Mouse (Mus musculus): ENCODE measurements around the gene Ly6g.
"Not testable (repeated sequence)": the region's sequence is repeated elsewhere in the genome, so short reads cannot be mapped to it uniquely, and the experiment has no call there.

Gene Ly6g

DNA sequence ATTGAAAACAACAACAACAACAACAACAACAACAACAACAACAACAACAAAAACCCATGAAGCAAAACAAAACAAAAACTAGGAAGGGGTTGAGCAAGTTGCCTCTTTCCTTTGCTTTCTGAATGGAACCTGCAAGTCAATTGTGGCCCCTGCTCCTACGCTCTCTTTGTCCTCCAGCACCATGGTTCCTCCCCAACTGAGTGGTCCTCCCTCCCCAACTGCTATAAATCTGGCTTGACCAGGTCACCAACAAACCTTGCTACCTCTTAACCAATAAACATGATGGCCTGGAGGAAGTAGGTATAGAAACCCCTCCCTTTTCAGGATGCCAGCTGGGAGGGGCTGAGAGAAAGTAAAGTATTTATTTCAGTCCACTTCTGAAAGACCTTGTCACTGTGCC is at the start of gene Ly6g:
Ly6g (plus strand) TSS at position 301 of the 400 bp plus-strand sequence.
- DNase-seq: no peak

DNA sequence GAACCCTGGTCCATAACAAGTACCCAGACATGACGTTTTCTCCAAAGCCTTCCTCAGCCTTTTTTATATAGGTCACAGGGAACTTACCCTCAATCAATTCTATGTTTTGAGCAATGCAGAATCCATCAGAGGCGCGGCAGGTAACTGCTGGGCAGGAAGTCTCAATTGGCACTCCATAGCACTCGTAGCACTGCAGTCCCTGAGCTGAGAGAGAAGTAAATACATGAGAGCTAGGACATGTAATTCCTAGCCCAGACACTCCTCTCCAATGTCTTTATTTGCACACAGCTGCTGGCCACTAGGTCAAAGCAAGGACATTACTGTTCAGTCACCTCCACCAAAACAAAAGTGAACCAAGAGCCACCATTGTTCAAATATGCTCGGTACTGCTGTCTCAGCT is 44.6 kb upstream of the Ly6g start:
- DNase-seq: not testable (repeated sequence)

DNA sequence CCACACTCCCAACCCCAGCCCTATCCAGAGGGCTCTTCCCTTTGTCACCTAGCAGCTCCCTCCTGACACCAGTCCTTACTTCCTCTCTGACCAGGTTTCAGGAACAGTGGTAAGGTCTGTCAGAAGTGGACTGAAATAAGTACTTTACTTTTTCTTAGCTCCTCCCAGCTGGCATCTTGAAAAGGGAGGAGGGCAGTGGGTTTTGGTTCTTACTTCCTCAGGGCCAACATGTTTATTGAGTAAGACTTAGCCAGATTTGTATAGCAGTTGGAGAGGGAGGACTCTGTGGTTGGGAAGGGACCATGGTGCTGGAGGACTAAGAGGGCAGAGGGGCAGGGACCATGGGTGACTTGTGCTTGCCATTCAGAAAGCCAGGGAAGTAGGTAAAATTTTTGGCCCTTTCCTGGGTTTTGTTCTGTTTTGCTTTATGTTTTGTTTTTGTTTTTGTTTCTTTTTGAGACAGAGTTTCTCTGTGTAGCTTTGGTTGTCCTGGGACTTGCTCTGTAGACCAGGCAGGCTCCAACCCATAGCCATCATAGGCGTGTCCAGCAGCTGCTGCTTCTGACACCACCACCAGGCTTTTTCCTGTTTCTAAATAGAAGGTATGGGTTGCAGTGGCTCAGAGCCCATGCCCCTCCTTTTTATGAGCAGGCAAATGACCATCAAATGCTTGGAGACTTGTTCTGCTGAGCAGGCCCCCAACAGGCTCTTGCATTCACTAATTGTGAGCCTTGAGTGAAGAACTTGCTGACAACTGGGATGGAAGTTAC is 43.0 kb upstream of the Ly6g start, which contains the start of gene Ly6c2:
Ly6c2 (minus strand) TSS at position 110 of the 770 bp plus-strand sequence.
- not testable (repeated sequence) for DNase-seq

DNA sequence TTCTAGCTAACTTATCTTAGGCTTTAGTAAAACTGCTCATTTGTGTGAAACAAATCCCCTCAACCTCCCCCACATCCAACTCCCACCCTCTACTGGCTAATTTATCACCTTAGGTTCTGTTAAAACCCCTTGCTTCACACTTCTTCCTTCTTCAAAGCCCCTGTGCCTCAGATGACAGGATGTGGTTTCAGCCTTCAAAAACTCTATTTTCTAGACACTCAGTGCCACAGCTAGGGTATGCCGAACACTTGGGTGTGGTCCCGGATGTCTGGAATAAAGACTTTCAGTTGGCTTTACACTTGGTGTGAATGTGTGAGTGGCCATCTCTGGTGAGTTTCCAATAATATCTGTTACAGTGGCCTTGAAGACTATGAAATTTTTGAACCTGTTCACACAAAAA is 38.5 kb upstream of the Ly6g start:
- no peak for DNase-seq

DNA sequence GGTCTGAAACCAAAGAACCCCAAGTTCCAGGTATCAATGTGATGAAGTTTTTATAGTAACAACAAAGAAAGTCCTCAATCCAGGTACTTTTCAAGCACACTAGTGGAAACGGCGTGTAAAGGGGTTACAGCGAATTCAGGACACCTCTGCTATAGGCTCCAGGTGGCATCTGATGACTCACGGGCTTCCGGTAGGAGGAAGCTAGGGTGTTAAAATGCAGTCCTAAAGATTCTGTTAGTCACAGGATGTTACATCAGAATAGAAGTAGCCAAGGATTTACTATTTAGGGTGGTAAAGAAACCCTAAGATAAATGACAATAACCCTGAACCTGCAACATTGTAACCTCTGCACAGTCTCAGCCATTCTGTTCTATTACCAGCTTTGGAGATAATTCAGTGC is 37.6 kb upstream of the Ly6g start:
- DNase-seq: not testable (repeated sequence)

DNA sequence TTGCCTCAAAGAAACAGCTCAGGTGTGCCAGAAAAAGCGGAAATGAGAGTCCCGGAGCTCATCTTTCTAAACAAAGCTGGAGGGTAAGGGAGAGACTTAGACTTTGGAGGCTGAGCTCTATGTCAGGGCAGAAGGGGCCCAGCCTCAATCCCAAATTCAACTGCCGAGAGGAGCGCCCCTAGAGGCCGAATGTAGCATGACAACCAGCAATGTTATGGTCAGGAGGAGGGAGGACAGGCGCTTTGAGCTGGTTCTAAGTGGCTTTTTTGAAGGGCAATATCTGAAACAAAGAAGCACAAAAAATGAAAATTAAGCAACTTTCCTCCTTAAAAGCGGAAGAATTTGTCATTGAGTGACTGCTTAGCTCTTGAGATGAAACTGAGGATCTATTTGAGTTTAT is 36.3 kb upstream of the Ly6g start:
- not testable (repeated sequence) for DNase-seq

DNA sequence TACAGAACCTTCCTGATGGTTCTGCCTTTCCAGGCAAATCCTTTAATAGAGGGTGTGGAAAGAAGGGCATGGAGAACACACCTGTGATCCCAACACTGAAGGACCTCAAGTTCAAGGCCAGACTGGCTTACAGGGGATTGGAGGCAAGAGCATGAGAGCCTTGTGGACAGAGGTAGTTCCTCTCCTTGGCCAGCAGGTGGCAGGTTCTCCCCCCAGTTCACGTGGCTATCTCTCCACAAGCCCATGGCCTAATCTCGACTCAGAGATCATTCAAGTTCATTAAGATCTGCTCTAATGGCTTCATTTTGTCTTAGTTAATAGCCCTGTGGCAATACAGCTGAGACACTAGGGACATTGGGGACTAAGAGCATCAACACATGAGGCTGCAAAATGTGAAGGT is 35.0 kb upstream of the Ly6g start:
- DNase-seq: no peak

DNA sequence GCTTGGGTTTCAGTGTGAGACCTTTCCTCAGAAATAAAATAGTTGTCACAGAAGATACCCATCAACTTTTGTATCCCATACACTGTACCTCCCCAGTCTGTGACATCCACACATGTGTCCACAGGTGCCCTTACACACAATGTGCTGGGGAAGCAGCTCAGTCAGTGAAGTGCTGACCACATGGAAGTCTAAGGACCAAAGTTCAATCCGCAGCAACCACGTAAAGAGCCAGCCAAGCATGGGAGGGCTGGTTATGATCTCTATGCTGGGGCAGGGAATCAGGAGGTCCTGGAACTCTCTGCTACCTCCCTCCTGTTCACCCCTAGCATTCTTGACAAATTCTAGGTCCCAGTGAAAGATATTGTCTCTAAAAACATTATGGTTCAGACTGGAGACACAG is 22.7 kb upstream of the Ly6g start:
- DNase-seq: not testable (repeated sequence)

DNA sequence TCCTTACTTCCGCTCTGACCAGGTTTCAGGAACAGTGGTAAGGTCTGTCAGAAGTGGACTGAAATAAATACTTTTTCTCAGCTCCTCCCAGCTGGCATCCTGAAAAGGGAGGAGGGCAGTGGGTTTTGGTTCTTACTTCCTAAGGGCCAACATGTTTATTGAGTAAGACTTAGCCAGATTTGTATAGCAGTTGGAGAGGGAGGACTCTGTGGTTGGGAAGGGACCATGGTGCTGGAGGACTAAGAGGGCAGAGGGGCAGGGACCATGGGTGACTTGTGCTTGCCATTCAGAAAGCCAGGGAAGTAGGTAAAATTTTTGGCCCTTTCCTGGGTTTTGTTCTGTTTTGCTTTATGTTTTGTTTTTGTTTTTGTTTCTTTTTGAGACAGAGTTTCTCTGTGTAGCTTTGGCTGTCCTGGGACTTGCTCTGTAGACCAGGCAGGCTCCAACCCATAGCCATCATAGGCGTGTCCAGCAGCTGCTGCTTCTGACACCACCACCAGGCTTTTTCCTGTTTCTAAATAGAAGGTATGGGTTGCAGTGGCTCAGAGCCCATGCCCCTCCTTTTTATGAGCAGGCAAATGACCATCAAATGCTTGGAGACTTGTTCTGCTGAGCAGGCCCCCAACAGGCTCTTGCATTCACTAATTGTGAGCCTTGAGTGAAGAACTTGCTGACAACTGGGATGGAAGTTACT is 19.8 kb upstream of the Ly6g start:
- DNase-seq: not testable (repeated sequence)

DNA sequence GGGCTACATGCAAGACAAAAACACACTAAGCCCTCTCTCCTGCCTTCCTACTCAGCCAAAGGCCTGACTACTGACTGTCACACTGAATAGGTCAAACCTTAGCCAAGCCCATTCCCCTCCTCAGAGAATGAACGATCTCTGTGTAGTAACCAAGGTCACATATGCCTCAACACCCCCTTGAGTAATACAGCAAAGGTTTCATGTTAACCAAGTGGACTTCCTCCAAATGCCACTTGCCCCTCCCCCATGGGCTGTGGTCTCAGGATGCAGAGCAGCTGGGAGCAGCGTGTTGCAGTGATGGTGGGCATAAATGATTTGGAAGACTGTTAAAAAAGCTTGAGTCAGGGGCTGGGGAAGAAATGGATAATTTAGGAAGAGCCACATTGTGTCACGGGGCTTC is 17.3 kb upstream of the Ly6g start:
- DNase-seq: not testable (repeated sequence)

DNA sequence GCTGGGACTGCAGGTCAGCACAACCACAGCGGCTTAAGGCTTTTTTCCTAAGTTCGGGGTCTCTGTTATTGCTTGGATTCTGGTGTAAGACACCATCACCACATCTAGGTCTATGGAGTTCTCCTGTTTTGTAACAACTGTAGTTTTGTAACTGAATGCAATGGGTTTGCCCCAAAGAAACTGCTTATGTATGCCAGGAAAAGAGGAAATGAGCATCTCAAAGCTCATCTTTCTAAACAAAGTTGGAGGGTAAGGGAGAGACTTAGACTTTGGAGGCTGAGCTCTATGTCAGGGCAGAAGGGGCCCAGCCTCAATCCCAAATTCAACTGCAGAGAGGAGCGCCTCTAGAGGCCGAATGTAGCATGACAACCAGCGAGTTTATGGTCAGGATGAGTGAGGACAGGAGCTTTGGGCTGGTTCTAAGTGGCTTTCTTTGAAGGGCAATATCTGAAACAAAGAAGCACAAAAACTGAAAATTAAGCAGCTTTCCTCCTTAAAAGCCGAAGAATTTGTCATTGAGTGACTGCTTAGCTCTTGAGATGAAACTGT is 13.2 kb upstream of the Ly6g start:
- not testable (repeated sequence) for DNase-seq

DNA sequence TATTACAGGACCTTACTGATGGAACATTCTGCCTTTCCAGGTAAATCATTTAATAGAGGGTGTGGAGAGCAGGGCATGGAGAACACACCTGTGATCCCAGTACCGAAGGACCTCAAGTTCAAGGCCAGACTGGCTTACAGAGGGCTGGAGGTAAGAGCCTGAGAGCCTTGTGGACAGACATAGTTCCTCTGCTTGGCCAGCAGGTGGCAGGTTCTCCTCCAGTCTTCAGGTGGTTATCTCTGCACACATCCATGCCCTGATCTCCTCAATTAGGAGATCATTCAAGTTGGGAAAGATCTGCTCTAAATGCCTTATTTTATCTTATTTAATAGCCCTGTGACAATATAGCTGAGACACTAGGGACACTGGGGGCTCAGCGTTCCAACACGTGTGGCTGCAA is 11.3 kb upstream of the Ly6g start:
- no peak for DNase-seq

DNA sequence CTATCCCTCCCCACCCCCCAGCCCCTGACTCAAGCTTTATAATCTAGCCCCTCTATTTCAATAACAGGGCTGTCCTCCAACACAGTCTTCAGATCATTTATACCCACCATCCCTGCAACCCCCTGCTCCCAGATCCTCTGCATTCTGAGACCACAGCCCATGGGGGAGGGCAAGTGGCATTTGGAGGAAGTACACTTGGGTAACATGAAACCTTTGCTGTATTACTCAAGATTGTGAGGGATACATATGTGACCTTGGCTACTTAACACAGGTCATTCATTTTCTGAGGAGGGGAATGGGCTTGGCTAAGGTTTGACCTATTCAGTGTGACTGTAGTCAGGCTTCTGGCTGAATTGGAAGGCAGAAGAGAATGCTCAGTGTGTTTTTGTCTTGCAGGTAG is 2.0 kb upstream of the Ly6g start:
- DNase-seq: no peak

DNA sequence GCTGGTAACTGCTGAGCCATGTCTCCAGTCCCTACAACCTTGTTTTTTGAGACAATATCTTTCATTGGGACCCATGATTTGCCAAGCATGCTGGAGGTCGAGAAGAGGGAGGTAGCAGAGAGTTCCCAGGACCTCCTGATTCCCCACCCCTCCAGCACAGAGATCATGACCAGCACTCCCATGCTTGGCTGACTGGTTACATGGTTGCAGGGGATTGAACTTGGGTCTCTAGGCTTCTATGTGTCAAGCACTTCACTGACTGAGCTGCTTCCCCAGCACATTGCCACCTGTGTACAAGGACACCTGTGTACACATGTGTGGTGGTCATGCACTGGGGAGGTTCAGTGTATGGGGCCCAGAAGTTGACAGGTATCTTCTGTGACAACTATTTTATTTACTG is 2.6 kb downstream of the Ly6g start:
- no peak for DNase-seq

DNA sequence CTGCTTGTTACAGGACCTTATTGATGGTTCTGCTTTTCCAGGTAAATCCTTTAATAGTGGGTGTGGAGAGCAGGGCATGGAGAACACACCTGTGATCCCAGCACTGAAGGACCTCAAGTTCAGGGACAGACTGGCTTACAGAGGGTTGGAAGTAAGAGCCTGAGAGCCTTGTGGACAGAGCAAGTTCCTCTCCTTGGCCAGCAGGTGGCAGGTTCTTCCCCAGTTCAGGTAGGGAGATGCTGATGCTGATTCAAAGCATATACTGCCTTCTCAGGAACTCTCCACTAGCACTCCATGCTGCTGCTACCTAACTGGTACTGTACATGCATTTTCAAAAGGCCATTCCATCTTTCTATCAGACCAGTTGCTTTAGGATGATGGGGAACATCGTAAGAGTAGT is 20.5 kb downstream of the Ly6g start:
- DNase-seq: no peak

DNA sequence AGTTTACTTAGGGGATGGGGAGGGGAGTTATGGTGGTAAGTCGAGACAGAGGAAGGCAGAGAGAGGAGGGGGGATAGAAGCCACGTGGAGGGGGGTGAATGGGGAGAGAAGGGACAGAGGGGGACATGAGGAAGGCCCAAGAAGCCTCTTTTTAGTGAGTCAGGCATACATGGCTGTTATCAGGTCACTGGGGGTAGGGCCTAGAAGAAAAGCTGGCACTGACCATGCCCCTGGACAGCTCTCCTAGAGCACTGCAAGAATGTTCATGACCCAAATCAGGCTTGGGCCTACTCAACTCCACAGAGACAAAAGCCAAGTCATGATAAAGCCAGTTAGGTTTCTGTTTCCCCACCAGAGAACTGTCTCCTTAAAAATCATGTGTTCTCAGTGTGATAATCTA is 31.3 kb downstream of the Ly6g start:
- DNase-seq: no peak

DNA sequence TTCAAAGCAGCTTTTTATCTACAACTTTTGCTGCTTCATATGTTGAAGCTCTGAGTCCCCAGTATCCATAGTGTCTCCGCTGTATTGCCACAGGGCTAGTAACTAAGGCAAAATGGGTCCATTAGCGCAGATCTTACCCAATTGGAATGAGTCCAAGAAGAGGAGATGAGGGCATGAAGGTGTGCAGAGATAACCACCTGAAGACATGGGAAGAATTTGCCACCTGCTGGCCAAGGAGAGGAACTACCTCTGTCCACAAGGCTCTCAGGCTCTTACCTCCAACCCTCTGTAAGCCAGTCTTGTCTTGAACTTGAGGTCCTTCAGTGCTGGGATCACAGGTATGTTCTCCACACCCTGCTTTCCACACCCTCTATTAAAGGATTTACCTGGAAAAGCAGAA is 34.1 kb downstream of the Ly6g start:
- no peak for DNase-seq

DNA sequence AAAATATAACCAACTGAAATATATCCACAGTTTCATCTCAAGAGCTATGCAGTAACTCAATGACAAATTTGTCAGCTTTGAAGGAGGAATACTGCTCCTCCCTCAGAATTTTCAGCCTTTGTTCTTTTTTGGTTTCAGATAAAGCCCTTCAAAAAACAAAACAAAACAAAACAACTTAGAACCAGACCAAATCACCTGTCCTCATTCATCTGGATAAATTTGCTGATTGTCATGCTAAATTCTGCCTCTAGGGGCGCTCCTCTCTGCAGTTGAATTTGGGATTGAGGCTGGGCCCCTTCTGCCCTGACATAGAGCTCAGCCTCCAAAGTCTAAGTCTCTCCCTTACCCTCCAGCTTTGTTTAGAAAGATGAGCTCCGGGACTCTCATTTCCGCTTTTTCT is 35.5 kb downstream of the Ly6g start:
- not testable (repeated sequence) for DNase-seq
